Mouse (Mus musculus): ENCODE data around the gene Smim4.

GRCm38 (mm10) chr14:31140141-31140540 lies 11.4 kb upstream of the Smim4 start:
- no peak for TF ChIP-seq CTCF (IDR thresholded peaks at IDR 0.05)
- no peak for TF ChIP-seq EP300 (IDR thresholded peaks at IDR 0.05)
